Mouse (Mus musculus): ENCODE results near the gene Gramd4.

- no peak for TF ChIP-seq E2F4 (IDR thresholded peaks at IDR 0.05; ENCODE audit: insufficient read depth)
- TF ChIP-seq POLR2A (IDR thresholded peaks at IDR 0.05; ENCODE audit: insufficient read length, low read depth) = no peak
Observed at GRCm38 (mm10) chr15:86049510-86049909, 8.0 kb upstream of the Gramd4 start.

All from myocyte (in vitro differentiated cells).